ENCODE assay signal across 9 mouse cellular contexts in genomic region chr4:47151553-47152183, GRCm38 (mm10). TPM values are rescaled to one million over a fixed set of nuclear protein-coding genes. Genes with fewer than 3 reads are reported as not detected.
DNase-seq lines count a peak whose midpoint lies in the region; TF ChIP-seq lines count a peak whose summit lies in the region.
"Had no signal": no experiment of that assay in that cellular context is flagged by ENCODE, and none has a peak within 500 bp of the region (broad histone marks: within the 10 kb centered on the region; RNA-seq: fewer than 3 reads in every experiment).

No protein-coding gene starts in this region.

- no peak for TF ChIP-seq CTCF in embryonic fibroblast, embryonic 13.5 days (IDR thresholded peaks at IDR 0.05; ENCODE audit: borderline replicate concordance, insufficient read depth, low read length)
- TF ChIP-seq CTCF in kidney, adult 2 months (conservative IDR thresholded peaks at IDR 0.05; ENCODE audit: insufficient read depth, insufficient read length, low read depth, low read length), result no peak

- DNase-seq in adrenal gland, adult 2 months, result peak; percentile 66
- DNase-seq in adrenal gland, adult 18-20 months (ENCODE audit: low spot score in 2 of 2), result no peak
- peak; percentile 38 for DNase-seq in kidney, adult 2 months
- DNase-seq in ovary, postnatal 14 days (ENCODE audit: low spot score), result peak; percentile 53
- no peak for DNase-seq in layer of hippocampus, postnatal 25 days (ENCODE audit: extremely low spot score in 1 of 2, low spot score in 1 of 2)
- DNase-seq in spleen, postnatal 36 days (ENCODE audit: low spot score in 2 of 2), result no peak
- DNase-seq in layer of hippocampus, postnatal 36 days, result no peak

- H3K4me1 ChIP-seq in embryonic fibroblast, embryonic 13.5 days (ENCODE audit: control insufficient read depth, insufficient read depth, low read length), result peaks cover 6% of the 10 kb centered on the region; the same call in 1 of the 2 replicates
- 0 out of 2 replicates have a peak, but pooled peaks cover 4% of the 10 kb centered on the region for H3K4me1 ChIP-seq in kidney, adult 2 months (ENCODE audit: control insufficient read depth, insufficient read depth, low read length)
- H3K4me1 ChIP-seq: liver, embryonic 12.5 days had no signal

- no peak overlapping the region for H3K4me3 ChIP-seq in embryonic fibroblast, embryonic 13.5 days (ENCODE audit: insufficient read depth, low read length)
- no peak overlapping the region for H3K4me3 ChIP-seq in kidney, adult 2 months (ENCODE audit: insufficient read depth, low read depth, low read length)
- H3K4me3 ChIP-seq: liver, embryonic 12.5 days had no signal

- 21% methylated on average over 8 of the region's 8 CpGs for WGBS in kidney, adult 2 months

- TF ChIP-seq POLR2A in embryonic fibroblast, embryonic 13.5 days (IDR thresholded peaks at IDR 0.05; ENCODE audit: low read depth, low read length), result no peak
- TF ChIP-seq POLR2A in kidney, adult 2 months (IDR thresholded peaks at IDR 0.05; ENCODE audit: low read depth, low read length), result no peak

- H3K27ac ChIP-seq in embryonic fibroblast, embryonic 13.5 days (ENCODE audit: insufficient read depth, low read length), result peak overlapping the region; percentile 75
- no peak overlapping the region for H3K27ac ChIP-seq in kidney, adult 2 months (ENCODE audit: insufficient read depth, low read depth, low read length)
- H3K27ac ChIP-seq: liver, embryonic 12.5 days had no signal

- no peaks in the 10 kb centered on the region for H3K27me3 ChIP-seq in kidney, adult 2 months (replicated peaks; ENCODE audit: control insufficient read depth, insufficient read depth, low read length)
- H3K27me3 ChIP-seq: liver, embryonic 12.5 days had no signal

- no peaks in the 10 kb centered on the region for H3K36me3 ChIP-seq in kidney, adult 2 months (ENCODE audit: control insufficient read depth, insufficient read depth, low read length)
- H3K36me3 ChIP-seq: liver, embryonic 12.5 days had no signal

RNA-seq across cellular contexts. Expression of gene Col15a1, which starts 56.3 kb away (rescaled TPM):
- total RNA-seq in adrenal gland, adult 2 months (2021), result 10 to 100 TPM; 18.5 to 33.4 TPM
- 32.7 and 36.2 TPM in 2 replicates for polyA plus RNA-seq in adrenal gland, adult 2 months (2012; rRNA removed)
- total RNA-seq in adrenal gland, adult 18-20 months (2021), result 10 to 100 TPM; 16.7 to 53.8 TPM
- 24.2 and 41.0 TPM in 2 replicates for polyA plus RNA-seq in embryonic fibroblast, embryonic 13.5 days (2011; ENCODE audit: insufficient read length, low read depth, missing spikeins)
- 50.0 and 59.5 TPM in 2 replicates for polyA plus RNA-seq in kidney, adult 2 months (2012; rRNA removed)
- total RNA-seq in layer of hippocampus, postnatal 25 days (2021), result 10 to 100 TPM in 1 of 2 experiments, 1 to 10 TPM in 1; 5.6 to 10.6 TPM
- total RNA-seq in layer of hippocampus, postnatal 36 days (2021), result 1 to 10 TPM; 5.6 to 7.8 TPM

RNA-seq across cellular contexts. Expression of gene Galnt12, which starts 60.0 kb away (rescaled TPM):
- 1 to 10 TPM in 1 of 2 experiments, under 1 TPM in 1; 0.40 to 1.0 TPM for total RNA-seq in adrenal gland, adult 2 months (2021)
- 1.9 TPM in 2 replicates for polyA plus RNA-seq in adrenal gland, adult 2 months (2012; rRNA removed)
- 1 to 10 TPM in 1 of 2 experiments, under 1 TPM in 1; 0.73 to 1.1 TPM for total RNA-seq in adrenal gland, adult 18-20 months (2021)
- 1.3 and 2.4 TPM in 2 replicates for polyA plus RNA-seq in embryonic fibroblast, embryonic 13.5 days (2011; ENCODE audit: insufficient read length, low read depth, missing spikeins)
- polyA plus RNA-seq in kidney, adult 2 months (2012; rRNA removed), result 3.1 and 3.6 TPM in 2 replicates
- under 1 TPM; 0.66 to 0.82 TPM for total RNA-seq in layer of hippocampus, postnatal 25 days (2021)
- total RNA-seq in layer of hippocampus, postnatal 36 days (2021), result 1 to 10 TPM; 1.2 TPM

Comparison
In these comparisons a context has a peak if more than half of its experiments do, and no peak if none do; other contexts are left out.
1. DNase-seq: peak in adrenal gland, adult 2 months (single experiment), kidney, adult 2 months (single experiment) and ovary, postnatal 14 days (single experiment); none in adrenal gland, adult 18-20 months (0 of 2), layer of hippocampus, postnatal 25 days (0 of 2), spleen, postnatal 36 days (0 of 2) and layer of hippocampus, postnatal 36 days (0 of 2).